Mouse (Mus musculus): ENCODE measurements around the gene Cnpy2. TPM values are rescaled to one million over a fixed set of nuclear protein-coding genes. Genes with fewer than 3 reads are reported as not detected.
"Not testable (repeated sequence)": the region's sequence is repeated elsewhere in the genome, so short reads cannot be mapped to it uniquely, and the experiment has no call there.

Gene Cnpy2
- polyA plus RNA-seq, 1 experiment from 2014 or later = 245 TPM

DNA sequence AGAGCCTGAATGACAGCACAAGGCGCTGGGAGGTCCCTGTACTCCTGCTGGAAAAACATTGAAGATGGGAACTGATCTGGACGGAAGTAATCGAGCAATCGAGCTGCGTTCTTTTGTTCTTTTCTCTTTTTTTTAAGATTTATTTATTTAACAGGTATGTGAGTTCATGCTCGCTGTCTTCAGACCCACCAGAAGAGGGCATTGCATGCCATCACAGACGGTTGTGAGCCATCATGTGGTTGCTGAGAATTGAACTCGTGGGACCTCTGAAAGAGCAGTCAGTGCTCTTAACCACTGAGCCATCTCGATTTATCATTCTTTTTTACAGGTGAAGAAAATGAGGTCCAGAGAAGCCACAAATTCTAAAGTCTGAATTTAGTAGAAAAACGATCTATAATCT, 5.4 kb downstream of the Cnpy2 start:
- Histone ChIP-seq H3K36me3 (peaks cover 59% of the 10 kb centered on the region), H3K4me3 (no peak overlapping the region), H3K27ac (replicated peaks) (no peak overlapping the region), H3K9me3 (replicated peaks) (no peaks in the 10 kb centered on the region), H3K4me1 (peaks cover 16% of the 10 kb centered on the region), H3K27me3 (ENCODE audit: low read depth, poor library complexity, severe bottlenecking) (no peaks in the 10 kb centered on the region)
- DNase-seq (ENCODE audit: low spot score) = no peak
- 92% methylated on average over 10 of the region's 10 CpGs for WGBS

DNA sequence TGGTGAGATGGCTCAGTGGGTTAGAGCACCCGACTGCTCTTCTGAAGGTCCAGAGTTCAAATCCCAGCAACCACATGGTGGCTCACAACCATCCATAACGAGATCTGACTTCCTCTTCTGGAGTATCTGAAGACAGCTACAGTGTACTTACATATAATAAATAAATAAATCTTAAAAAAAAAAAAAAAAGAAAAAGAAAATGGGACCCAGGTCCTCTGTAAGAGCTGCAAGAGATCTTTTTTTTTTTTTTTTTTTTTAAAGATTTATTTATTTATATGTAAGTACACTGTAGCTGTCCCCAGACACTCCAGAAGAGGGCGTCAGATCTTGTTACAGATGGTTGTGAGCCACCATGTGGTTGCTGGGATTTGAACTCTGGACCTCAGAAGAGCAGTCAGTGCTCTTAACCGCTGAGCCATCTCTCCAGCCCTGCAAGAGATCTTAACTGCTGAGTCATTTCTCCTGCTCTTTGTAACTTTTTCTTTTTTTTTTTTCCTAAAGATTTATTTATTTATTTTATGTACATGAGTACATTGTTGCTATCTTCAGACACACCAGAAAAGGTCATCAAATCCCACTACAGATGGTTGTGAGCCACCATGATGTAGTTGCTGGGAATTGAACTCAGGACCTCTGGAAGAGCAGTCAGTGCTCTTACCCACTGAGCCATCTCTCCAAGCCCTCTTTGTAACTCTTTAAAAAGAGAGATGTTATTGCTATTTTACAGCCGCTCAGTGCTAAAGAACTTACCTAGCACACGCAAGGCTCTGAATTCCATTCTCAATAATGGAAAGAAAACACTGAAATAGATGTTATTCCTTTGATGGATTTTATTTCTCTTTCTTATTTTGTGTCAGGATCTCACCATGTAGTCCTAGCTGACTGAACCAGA, 10.3 kb downstream of the Cnpy2 start:
- not testable (repeated sequence) for DNase-seq (ENCODE audit: low spot score); H3K27me3 ChIP-seq (ENCODE audit: low read depth, poor library complexity, severe bottlenecking); H3K4me3 ChIP-seq; H3K27ac ChIP-seq (replicated peaks); H3K9me3 ChIP-seq (replicated peaks); H3K4me1 ChIP-seq
- 82% methylated on average over 6 of the region's 6 CpGs for WGBS
- H3K36me3 ChIP-seq = peaks cover 23% of the 10 kb centered on the region

DNA sequence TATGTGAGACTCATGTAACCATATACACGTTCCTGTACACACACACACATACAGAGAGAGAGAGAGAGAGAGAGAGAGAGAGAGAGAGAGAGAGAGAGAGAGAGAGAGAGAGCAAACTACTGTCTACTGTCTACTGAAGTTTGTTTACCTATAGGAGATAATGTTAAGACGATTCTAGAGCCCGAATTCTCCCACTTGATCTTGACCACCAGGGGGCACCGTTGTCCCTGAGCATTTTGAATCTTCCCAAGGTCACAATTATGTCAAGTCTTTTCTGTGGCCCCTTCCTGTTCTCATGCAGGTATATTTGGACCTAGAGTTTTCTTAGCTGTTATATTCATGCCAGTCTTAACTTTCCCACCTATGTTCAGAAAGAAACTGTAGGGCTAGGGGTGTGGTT, 13.3 kb downstream of the Cnpy2 start:
- H3K4me1 ChIP-seq = peaks cover 28% of the 10 kb centered on the region
- H3K27ac ChIP-seq (replicated peaks) = no peak overlapping the region
- DNase-seq (ENCODE audit: low spot score) = peak; percentile 63
- no peak overlapping the region for H3K4me3 ChIP-seq
- no peaks in the 10 kb centered on the region for H3K9me3 ChIP-seq (replicated peaks)
- H3K27me3 ChIP-seq (ENCODE audit: low read depth, poor library complexity, severe bottlenecking) = no peaks in the 10 kb centered on the region
- H3K36me3 ChIP-seq = peaks cover 10% of the 10 kb centered on the region
- WGBS = 3% methylated on average over 4 of the region's 4 CpGs

DNA sequence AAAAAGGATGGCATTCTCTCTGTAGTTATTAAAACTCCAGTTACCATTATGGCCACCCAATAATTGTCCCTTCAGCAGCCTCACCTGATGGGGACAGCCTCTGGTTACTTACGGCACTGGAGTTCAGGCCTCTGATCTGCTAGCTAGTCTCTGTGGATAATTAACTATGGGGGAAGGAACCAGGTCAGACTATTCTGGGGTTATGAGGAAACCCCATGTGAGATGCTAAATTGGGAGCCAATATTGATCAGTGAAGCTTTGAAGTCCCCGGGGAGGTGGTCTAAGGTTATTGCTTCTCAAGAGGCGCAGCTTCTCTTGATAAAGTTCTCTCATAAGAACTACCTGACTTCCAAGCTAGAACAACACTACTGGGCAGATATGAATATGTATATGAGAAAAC, 13.9 kb downstream of the Cnpy2 start:
- H3K36me3 ChIP-seq = peaks cover 15% of the 10 kb centered on the region
- WGBS = 97% methylated on average over 3 of the region's 3 CpGs
- 0 out of 2 replicates have a peak overlapping the region, but pooled peaks have one; percentile 90 for H3K4me3 ChIP-seq
- H3K27ac ChIP-seq (replicated peaks) = no peak overlapping the region
- no peaks in the 10 kb centered on the region for H3K27me3 ChIP-seq (ENCODE audit: low read depth, poor library complexity, severe bottlenecking)
- H3K9me3 ChIP-seq (replicated peaks) = no peaks in the 10 kb centered on the region
- H3K4me1 ChIP-seq = peaks cover 28% of the 10 kb centered on the region
- DNase-seq (ENCODE audit: low spot score) = no peak

DNA sequence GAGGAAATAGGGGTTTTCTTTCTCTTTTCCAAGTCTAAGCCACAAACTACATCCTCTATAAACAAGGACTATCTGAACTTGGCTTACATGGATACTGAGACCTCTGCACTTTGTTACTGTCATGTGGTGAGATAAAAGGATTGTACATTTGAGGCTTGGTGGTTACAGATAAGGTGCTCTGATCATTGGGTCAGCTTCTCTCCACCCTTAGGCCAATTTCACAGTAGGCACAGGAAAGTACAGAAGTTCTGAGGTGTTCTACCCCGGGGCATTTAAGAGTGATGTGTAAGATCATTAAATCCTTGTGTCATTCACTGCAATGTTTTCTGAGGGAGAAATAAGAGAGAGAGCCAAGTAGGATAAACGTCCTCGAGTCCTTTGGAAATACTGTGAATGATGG, 14.3 kb downstream of the Cnpy2 start:
- Histone ChIP-seq H3K9me3 (replicated peaks) (no peaks in the 10 kb centered on the region), H3K27me3 (ENCODE audit: low read depth, poor library complexity, severe bottlenecking) (no peaks in the 10 kb centered on the region), H3K4me3 (peak overlapping the region; percentile 90), H3K27ac (replicated peaks) (peak overlapping the region; percentile 94), H3K36me3 (peaks cover 19% of the 10 kb centered on the region), H3K4me1 (peaks cover 28% of the 10 kb centered on the region)
- WGBS = 85% methylated on average over 3 of the region's 3 CpGs
- DNase-seq (ENCODE audit: low spot score) = no peak

DNA sequence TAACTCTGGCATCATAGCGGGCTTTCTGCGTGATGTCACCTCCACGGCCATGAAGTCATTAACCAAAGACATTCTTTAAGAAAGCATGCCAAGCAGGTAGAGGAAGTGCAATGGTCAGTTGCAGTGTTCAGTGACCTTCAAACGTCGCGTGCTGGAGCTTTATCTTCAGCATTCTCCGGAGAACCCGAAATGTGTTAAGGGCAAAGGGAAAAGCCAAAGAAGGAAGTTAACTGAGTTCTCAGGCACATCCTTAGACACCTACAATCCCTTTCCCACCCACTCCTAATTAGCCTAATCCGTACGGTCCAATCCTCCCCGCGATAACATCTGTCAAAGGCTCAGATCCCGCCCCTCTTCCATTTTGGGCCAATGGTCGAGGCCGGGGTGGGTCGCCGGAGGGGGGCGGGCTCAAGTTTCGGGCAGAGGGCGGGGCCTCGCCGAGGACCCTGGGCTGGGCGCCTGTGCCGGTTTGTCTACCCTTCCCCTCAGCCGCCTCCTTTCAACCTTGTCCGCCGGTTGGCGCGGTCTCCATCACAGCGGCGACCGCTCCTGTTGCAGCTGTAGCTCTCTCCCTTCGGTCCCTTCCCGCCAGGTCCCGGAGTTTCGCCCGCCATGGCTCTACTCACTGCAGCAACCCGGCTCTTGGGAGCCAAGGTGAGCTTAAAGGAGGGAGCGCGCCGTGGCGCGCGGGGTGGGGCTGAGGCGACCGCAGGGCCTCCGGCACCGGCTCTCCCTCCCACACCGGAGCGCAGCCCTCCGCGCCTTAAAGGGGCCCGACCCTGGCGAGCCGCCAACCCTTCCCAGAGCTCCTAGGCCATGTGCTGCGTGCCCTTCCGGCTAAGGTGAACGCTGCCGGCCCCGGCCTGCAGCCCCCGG, 15.3 kb downstream of the Cnpy2 start, which contains the start of gene Cs:
Gene Cs, plus strand, starts transcription at position 429 of the 876 bp plus-strand sequence.
- H3K9me3 ChIP-seq (replicated peaks) = no peaks in the 10 kb centered on the region
- no peaks in the 10 kb centered on the region for H3K27me3 ChIP-seq (ENCODE audit: low read depth, poor library complexity, severe bottlenecking)
- peak within 1 kb of the TSS; percentile 90 for H3K4me3 ChIP-seq
- H3K27ac ChIP-seq (replicated peaks) = peak within 1 kb of the TSS; percentile 94
- 2% methylated on average over 61 of the region's 61 CpGs for WGBS
- DNase-seq (ENCODE audit: low spot score) = peak; percentile 97
- H3K36me3 ChIP-seq = peaks cover 21% of the 10 kb centered on the region
- H3K4me1 ChIP-seq = peaks cover 28% of the 10 kb centered on the region

DNA sequence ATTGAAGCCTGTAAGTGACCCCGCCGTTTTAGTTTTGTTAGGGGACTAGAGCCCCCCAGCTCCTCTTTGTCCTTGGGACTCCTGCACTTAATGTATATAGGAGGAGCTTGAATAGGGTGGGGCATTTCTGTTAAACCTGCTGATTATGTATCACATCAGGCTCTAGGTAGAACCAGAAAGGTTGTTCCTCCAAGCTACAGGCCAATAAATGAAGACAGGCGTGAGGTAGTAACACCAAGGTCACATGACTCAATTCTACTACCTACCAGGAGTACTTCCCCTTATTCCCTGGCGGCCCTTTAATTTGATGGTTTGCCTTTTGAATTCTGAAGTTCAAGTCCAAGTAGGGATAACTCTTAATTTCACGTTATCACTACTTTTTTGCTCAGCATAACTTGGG, 16.2 kb downstream of the Cnpy2 start:
- peak overlapping the region; percentile 94 for H3K27ac ChIP-seq (replicated peaks)
- peaks cover 25% of the 10 kb centered on the region for H3K36me3 ChIP-seq
- 27% methylated on average over 5 of the region's 5 CpGs for WGBS

DNA sequence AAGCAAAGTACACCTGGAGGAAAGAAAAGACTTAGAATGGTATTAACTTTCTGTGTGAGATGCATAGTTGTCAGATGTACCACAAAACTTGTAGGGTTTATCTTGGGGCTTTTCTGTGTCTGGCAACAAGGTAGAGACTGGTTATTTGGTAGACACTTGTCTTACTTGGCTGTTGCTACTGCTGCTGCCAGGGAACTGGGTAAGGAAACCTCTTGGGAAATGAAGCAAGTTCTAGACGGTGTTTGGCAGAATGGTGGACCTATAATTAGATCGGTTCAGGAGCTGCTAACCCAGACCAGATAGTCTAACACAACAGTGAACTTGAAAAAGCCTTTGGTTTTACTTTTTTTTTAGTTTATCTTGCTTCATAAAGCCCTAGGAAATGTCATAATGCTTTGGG, 16.7 kb downstream of the Cnpy2 start:
- no peak for DNase-seq (ENCODE audit: low spot score)
- no peaks in the 10 kb centered on the region for H3K27me3 ChIP-seq (ENCODE audit: low read depth, poor library complexity, severe bottlenecking)
- 80% methylated on average over 2 of the region's 2 CpGs for WGBS
- peaks cover 32% of the 10 kb centered on the region for H3K4me1 ChIP-seq
- peak overlapping the region; percentile 90 for H3K4me3 ChIP-seq
- no peaks in the 10 kb centered on the region for H3K9me3 ChIP-seq (replicated peaks)
- peaks cover 26% of the 10 kb centered on the region for H3K36me3 ChIP-seq
- no peak overlapping the region for H3K27ac ChIP-seq (replicated peaks)

More for the DNA sequence above, 16.2 kb downstream of the Cnpy2 start:
- Histone ChIP-seq H3K27me3 (ENCODE audit: low read depth, poor library complexity, severe bottlenecking) (no peaks in the 10 kb centered on the region), H3K4me1 (peaks cover 31% of the 10 kb centered on the region), H3K4me3 (peak overlapping the region; percentile 90), H3K9me3 (replicated peaks) (no peaks in the 10 kb centered on the region)
- DNase-seq (ENCODE audit: low spot score) = no peak

DNA sequence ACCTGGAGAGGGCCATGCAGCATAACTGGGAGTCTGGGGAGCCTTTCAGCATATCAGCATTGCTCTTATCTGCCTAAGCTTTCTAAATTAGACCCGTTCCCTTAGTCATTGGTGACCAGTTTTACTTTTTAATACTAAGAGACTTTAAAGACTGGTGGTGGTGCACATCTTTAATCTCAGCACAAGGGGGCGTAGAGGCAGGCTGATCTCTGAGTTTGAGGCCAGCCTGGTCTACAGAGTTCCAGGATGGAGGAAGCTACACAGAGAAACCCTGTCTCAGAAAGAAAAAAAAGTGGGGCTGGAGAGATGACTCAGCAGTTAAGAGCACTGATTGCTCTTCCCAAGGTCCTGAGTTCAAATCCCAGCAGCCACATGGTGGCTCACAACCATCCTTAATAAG, 18.0 kb downstream of the Cnpy2 start:
- Histone ChIP-seq H3K36me3 (peaks cover 30% of the 10 kb centered on the region), H3K4me1 (peaks cover 38% of the 10 kb centered on the region), H3K4me3 (no peak overlapping the region), H3K27me3 (ENCODE audit: low read depth, poor library complexity, severe bottlenecking) (no peaks in the 10 kb centered on the region), H3K9me3 (replicated peaks) (no peaks in the 10 kb centered on the region), H3K27ac (replicated peaks) (no peak overlapping the region)
- no peak for DNase-seq (ENCODE audit: low spot score)
- WGBS = 78% methylated on average over 2 of the region's 2 CpGs

DNA sequence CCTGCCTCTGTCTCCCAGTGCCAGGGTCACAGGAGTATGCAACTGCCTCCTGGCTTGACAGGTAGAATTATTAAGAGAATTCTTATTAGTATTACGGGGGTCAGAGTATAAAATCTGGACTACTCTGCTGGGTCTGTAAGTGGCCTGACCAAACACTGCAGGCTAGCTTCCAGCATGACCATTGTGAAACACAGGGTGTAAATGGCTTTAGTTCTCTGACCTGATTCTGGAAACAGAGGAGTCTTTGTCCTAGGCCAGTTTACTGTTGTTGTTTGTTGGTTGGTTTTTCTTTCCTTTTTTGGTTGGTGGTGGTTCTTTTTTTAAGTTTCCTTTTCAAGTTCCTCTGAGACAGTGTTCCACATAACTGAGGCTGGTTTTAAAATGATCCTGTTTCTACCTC, 21.2 kb downstream of the Cnpy2 start:
- no peaks in the 10 kb centered on the region for H3K27me3 ChIP-seq (ENCODE audit: low read depth, poor library complexity, severe bottlenecking)
- peaks cover 44% of the 10 kb centered on the region for H3K36me3 ChIP-seq
- no peaks in the 10 kb centered on the region for H3K9me3 ChIP-seq (replicated peaks)
- WGBS = 86% methylated on average over 1 of the region's 1 CpGs
- peaks cover 24% of the 10 kb centered on the region for H3K4me1 ChIP-seq
- H3K4me3 ChIP-seq = no peak overlapping the region
- DNase-seq (ENCODE audit: low spot score) = no peak
- H3K27ac ChIP-seq (replicated peaks) = no peak overlapping the region

DNA sequence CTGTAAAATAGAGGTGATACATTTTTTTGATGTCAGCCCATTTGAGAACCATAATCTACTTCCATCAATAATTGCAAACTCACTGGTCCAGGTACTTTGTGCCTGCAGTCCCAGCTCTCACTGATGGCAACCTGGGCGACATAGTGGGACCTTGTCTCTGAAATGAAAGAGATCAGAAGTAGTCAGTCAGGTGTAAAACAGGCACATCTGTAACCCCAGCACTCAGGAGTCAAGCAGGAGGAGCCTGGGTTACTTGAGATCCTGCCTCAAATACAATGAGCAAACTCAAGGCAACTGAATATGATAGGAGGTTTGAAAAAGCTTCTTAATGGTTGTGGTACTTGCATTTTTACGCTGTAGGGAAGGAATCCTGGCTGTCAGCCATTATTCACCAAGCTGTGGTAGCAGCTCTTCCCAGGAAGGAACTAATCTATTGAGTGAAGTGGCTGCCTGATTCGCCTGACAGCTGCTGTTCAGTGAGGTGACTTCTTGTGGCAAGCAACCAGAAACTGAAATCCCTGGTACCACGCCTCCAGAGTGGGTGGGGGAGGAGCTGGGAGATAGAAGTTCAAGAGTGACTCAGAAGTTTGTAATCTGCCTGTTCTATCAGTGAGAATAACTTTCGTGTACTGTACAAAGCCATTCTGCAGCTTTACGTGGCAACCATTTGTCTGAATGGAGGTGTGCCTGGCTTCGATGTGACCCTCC, 22.5 kb downstream of the Cnpy2 start:
- no peaks in the 10 kb centered on the region for H3K9me3 ChIP-seq (replicated peaks)
- H3K4me1 ChIP-seq = peaks cover 11% of the 10 kb centered on the region
- no peak overlapping the region for H3K27ac ChIP-seq (replicated peaks)
- H3K27me3 ChIP-seq (ENCODE audit: low read depth, poor library complexity, severe bottlenecking) = no peaks in the 10 kb centered on the region
- H3K4me3 ChIP-seq = no peak overlapping the region
- DNase-seq (ENCODE audit: low spot score) = no peak
- peaks cover 49% of the 10 kb centered on the region for H3K36me3 ChIP-seq
- 78% methylated on average over 7 of the region's 7 CpGs for WGBS

DNA sequence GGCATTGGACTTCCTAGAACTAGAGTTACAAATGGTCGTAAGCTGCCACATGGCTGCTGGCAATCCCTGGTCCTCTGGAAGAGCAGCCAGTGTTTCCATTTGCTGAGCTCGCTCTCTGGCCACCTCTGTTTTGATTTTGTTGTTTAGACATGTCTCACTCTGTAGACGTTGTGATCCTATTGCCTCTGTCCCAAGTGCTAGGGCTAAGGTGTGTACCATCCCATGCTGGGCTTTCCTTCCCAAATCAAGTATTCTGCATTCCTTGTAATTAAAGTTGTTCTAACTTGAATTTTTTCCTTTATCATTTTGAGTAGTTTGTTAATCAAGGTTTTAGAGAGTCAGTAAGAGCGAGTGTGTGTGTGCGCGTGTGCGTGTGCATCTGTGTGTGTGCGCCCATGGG, 25.3 kb downstream of the Cnpy2 start:
- peaks cover 10% of the 10 kb centered on the region; the same call in 1 of the 2 replicates for H3K4me1 ChIP-seq
- H3K9me3 ChIP-seq (replicated peaks) = no peaks in the 10 kb centered on the region
- H3K4me3 ChIP-seq = no peak overlapping the region
- no peaks in the 10 kb centered on the region for H3K27me3 ChIP-seq (ENCODE audit: low read depth, poor library complexity, severe bottlenecking)
- 95% methylated on average over 8 of the region's 8 CpGs for WGBS
- H3K27ac ChIP-seq (replicated peaks) = no peak overlapping the region
- DNase-seq (ENCODE audit: low spot score) = no peak
- H3K36me3 ChIP-seq = peaks cover 60% of the 10 kb centered on the region

Data from midbrain, embryonic 10.5 days (tissue).